Mouse (Mus musculus) thymus, postnatal 10 days (tissue): ENCODE measurements around the gene Rnf43.

Experiments
- DNase-seq, 2 experiments: peaks; one replicate each; pipeline ENCODE4 v3.0.0; 2021; ENCODE audit warnings: low spot score in 2 of 2

The Rnf43 gene

DNA sequence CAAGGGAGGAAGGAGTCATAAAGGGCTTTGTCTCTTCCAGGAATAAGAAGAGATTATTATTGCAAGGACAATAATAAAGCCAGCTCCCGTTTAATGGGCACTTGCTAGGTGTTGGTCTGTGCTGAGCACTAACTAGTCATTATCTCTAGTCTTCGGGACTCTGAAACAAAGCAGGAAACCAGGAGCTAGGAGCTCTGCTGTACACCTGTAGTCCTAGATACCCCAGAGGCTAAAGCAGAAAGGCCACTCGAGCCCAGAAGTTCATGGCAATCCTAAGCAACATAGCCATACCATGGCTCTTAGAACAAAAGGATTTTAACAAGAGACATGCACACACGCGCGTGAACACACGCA is 47.7 kb downstream of the Rnf43 start:
- no peak for DNase-seq

GRCm38 (mm10) chr11:87712188-87712587 is 49.7 kb downstream of the Rnf43 start:
- no peak for DNase-seq

- DNase-seq: no peak
Measured at GRCm38 (mm10) chr11:87715999-87716398, 53.5 kb downstream of the Rnf43 start.

DNA sequence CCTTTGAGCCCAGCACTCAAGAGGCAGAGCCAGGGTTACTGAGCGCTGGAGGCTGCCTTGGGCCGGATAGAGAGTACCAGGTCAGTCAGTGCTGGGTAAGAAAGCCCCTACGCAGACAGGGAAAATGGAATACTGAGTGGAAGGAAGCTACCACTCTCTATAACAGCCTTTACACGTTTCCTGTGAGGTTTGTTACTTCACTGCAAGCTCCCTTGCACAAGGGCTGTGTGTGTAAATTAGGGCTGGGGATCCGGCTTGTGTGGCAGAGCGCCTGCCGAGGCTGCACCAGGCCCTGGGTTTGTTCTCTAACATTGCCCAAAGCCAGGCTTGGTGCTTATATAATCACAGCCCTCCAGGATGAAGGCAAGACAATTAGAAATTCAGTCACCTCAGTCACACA is 57.0 kb downstream of the Rnf43 start:
- no peak for DNase-seq

- DNase-seq: peak; percentile 79 to 80
Measured at GRCm38 (mm10) chr11:87720324-87720723, 57.8 kb downstream of the Rnf43 start.

DNA sequence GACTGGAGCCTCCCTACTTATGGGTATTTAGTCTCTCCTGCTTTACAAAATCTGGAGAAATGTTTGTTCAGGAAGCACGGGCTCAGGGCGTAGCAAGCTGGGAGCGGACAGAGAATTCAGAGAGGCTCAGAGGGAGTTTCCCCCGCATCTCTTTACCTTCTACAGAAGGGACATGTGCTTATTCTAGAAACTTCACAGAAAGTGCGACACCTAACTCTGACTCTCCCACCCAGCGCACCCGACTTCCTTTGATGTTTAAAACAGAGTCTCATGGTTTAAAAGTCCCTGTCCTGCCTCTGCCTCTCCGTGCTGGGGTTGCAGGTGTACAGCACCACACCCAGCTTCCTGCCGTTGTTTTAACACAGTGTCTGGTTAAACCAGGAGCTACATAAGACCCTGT is 58.3 kb downstream of the Rnf43 start:
- DNase-seq: peak; percentile 80 to 87

- DNase-seq: no peak
Measured at GRCm38 (mm10) chr11:87722168-87722567, 59.6 kb downstream of the Rnf43 start.

GRCm38 (mm10) chr11:87722891-87723290 is 60.4 kb downstream of the Rnf43 start:
- no peak for DNase-seq

DNA sequence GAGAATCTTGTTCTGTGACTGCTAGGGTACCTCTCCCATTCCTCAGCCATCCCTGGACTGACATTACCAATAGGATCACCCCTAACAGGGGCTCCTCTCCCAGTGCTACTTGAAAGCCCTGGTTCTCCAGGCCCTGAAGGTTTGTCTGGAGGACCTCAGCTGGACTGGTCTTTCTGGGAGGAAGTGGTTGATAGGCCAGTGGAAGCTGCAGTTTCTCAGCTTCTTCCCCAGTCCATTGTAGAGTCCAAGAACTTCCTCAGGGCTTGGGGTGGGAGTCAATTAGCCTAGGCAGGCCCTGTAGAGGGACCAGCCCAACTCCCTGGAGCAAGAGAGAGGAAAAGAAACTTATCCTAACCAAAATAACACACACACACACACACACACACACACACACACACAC is 63.0 kb downstream of the Rnf43 start:
- DNase-seq: no peak

DNA sequence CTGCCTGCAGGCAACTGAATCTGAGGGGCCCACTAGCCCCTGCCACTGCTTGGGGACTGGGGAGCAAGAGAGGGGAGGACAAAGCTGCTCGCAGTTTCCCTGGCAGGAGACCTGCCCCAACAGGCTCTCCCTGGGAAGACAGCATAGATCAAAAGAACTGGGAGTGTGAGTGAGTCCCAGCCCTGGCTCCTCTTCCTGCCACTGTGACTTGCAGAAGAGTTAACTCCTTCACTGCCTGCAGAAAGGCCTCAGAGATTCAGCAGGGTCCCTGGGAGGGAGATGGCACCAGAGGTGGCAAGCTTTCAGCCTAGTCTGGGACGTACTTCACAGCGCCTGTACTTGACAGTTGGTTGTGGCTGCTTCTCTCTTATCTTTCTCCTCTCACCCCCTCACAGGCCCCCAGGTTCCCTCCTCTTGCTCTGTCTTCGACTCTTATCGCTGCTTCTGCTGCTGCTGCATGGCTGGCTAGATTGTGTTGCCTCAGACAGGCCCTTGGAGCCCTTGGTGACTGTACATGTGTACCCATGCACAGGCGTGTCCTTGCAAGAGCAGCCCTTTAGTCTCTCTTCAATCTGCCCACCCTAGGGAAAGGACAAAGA is 63.5 kb downstream of the Rnf43 start:
- peak; percentile 79 to 83 for DNase-seq

- DNase-seq: peak; percentile 68 to 69
Measured at GRCm38 (mm10) chr11:87727021-87727420, 64.5 kb downstream of the Rnf43 start.

GRCm38 (mm10) chr11:87727471-87727870 is 64.9 kb downstream of the Rnf43 start:
- no peak for DNase-seq

DNA sequence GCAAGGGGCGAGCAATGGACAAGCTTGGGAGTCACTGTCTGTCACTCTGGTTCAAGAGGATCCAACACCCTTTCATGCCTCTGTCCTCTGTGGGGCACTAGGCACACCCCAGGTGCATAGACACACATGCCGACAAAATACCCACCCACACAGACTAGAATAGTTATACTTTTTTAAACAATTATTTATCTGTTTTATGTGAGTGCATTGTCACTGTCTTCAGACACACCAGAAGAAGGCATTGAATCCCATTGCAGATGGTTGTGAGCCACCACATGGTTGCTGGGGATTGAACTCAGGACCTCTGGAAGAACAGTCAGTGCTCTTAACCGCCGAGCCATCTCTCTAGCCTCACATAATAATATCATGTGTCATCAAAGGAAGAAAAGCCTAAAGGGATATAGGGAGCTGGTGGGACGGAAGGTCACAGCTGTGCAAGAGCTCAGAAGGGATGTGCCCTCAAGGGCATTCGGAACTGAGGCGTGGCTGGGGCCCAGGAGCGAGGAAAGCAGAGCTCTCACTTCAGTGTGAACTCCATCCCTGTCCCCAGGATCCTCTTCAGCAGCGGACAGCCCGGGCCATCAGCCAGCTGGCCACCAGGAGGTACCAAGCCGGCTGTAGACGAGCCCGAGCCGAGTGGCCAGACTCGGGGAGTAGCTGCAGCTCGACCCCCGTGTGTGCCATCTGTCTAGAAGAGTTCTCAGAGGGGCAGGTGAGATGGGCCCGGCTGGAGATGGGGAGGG is 66.5 kb downstream of the Rnf43 start:
- no peak for DNase-seq

DNA sequence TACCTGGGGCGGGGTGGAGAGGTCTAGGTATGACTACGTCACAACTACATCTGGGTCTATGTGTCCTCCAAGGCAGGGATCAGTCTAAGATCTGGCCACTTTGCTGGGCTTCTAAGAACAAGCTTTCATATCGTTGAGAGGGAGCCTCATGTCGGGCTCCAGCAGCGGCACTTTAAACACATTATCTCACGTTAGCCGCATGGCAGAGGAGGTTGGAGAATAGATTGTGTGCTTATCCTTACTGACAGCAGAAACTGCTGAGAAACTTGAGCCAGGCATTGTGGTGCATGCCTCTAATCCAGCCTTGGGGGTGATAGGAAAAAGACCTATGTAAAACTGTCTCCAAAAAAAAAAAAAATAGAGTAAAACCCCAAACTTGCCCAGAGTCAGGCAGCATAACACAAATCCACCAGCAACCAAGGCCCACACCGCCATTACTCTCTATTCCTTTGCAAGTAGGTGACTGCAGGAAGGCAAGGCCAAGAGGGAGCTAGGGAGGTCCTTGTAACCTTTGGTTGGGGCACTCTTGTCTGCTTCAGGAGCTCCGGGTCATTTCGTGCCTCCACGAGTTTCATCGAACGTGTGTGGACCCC is 67.2 kb downstream of the Rnf43 start:
- no peak for DNase-seq

DNA sequence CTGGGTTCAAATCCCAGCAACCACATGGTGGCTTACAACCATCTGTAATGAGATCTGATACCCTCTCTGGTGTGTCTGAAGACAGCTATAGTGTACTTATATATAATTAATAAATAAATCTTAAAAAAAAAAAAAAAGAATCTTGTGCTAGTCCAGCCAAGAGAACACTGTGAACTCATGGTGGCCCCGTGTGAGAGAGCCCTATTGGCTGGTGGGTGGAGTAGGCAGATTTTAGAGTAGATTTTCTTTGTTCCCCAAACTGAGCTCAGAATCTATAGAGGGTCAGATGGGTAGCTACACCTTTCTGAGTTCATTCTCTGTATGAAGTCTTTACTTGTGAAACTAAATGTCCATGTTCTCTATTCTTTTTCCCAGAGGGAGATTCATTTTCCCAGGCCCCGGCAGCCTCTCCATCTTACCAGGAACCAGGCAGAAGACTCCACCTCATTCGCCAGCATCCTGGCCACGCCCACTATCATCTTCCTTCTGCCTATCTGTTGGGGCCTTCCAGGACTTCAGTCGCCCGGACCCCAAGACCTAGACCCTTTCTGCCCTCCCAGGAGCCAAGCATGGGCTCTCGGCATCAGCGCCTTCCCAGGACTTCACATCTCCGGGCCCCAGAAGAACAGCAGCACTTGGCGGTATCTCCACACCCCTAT is 68.3 kb downstream of the Rnf43 start:
- no peak for DNase-seq

GRCm38 (mm10) chr11:87734346-87734745 is 71.8 kb downstream of the Rnf43 start:
- peak; percentile 69 to 79 for DNase-seq

GRCm38 (mm10) chr11:87735691-87736090 is 73.2 kb downstream of the Rnf43 start:
- DNase-seq: no peak

DNA sequence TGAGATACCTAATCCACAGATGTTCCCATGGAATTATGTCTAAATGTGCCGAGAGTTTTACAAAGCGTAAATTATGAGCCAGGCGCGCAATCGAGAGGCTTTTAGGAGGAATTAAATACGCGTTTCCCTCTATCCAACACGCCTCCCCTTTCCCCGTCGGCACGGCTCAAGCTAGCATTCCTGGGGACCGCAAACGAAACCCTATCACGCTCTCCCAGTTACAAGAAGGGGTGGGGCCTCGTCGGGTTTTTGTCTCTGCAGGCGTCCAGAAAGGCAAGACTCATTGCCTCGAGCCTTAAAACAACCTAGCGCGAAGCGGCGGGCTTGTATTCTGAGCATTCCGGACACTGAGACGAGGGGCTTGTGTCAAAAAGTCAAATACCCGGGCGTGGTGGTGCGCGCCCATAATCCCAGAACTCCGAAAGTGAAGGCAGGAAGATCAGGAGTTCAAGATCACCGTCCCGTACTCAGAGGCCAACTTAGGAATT is 74.2 kb downstream of the Rnf43 start:
- peak; percentile 74 to 78 for DNase-seq

- peak; percentile 97 to 100 for DNase-seq
Measured at GRCm38 (mm10) chr11:87737175-87737740, 74.7 kb downstream of the Rnf43 start, which contains the start of gene Supt4a. Gene Supt4a, plus strand, starts transcription at chr11:87737552.

GRCm38 (mm10) chr11:87743691-87744090 is 81.2 kb downstream of the Rnf43 start:
- DNase-seq: no peak

DNA sequence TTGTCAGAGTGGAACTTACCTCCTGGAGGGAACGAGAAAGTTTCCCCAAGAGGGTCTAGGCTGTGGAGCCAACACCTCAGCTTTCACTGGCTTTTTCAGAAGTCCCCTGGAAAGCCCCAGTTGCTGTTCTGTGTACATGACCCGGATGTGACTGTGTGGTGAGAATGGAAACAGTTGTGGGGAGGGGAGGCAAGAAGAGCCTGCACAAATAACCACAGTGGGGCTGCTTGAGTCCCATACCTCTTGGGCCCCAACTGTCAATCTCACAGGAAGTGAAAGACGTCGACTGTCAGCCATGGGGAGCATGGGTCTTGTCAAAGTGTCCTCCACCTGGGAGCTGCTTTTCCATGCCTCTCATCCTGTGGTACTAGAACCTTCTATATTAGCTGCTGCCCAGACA is 82.4 kb downstream of the Rnf43 start:
- DNase-seq: peak; percentile 82 to 85
